Mouse (Mus musculus) adrenal gland, adult (tissue): ENCODE data around the gene Hspbap1.
A peak's percentile ranks its signal among the peaks of the same experiment; 100 is the strongest.

Experiments
- DNase-seq, 2 experiments: peaks; one replicate each; pipeline ENCODE4 v3.0.0; 2022 to 2023; ENCODE audit warnings: low spot score in 1 of 2; ENCODE audit not compliant: inconsistent age in 2 of 2

Hspbap1 gene

GRCm38 (mm10) chr16:35871048-35871851, 101.1 kb downstream of the Hspbap1 start, which contains the start of gene Parp14:
Gene Parp14, minus strand, starts transcription at chr16:35871544.
- peak; percentile 54 to 89 for DNase-seq

- peak; percentile 21 to 43 for DNase-seq
These were observed 101.7 kb downstream of the Hspbap1 start for GRCm38 (mm10) chr16:35871898-35872297.

- DNase-seq = no peak
These were observed 102.3 kb downstream of the Hspbap1 start for GRCm38 (mm10) chr16:35872410-35873006.

- peak; percentile 75 to 91 for DNase-seq
These were observed 104.2 kb downstream of the Hspbap1 start for GRCm38 (mm10) chr16:35874416-35874815.
